Comparison of ENCODE assay signal across 11 mouse cellular contexts in the genomic region with DNA sequence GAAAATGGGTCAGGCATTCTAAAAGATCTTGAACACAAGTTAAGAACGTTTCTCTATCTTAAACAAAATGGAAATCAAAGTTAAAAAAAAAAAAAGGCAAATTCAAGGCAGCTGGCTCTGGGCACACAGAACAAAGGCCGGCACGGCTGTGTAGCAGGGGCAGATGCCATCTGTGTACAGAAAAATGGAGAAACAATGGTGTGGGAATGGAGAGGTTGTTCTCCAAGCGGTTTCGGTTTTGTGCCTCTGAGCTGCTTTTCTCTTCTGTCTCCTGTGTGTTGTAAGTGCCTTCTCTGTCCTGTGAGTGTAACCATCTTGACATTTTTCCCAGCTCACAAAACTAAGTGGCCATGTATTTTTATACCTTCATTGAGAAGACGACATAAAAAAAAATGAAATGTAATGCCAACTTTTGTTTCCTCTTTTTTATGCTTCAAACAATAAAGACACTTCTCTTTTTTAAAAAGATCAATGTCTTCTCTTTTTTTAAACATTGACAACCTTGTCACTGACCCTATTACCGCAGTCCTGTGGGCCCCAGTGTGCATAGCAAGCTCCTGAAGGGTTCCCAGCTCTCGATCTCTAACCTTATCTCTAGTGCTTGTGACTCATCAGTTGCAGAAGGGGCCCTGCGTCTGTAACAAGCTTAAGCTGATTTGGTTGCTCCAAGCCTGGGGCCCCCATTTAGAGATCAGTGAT.
DNase-seq lines count a peak whose midpoint lies in the region; ATAC-seq and TF ChIP-seq lines count a peak whose summit lies in the region.
"Had no signal": no experiment of that assay in that cellular context is flagged by ENCODE, and none has a peak within 500 bp of the region (broad histone marks: within the 10 kb centered on the region; RNA-seq: fewer than 3 reads in every experiment).

No protein-coding gene starts in this region.

- no peaks in the 10 kb centered on the region for H3K27me3 ChIP-seq in neural tube, embryonic 11.5 days (ENCODE audit: control insufficient read depth, insufficient read depth, low read length)
- no peaks in the 10 kb centered on the region for H3K27me3 ChIP-seq in neural tube, embryonic 15.5 days (replicated peaks)
- H3K27me3 ChIP-seq in forebrain, embryonic 13.5 days: no peaks in the 10 kb centered on the region
- no peaks in the 10 kb centered on the region for H3K27me3 ChIP-seq in liver, embryonic 14.5 days (ENCODE audit: control insufficient read depth, insufficient read depth, low read length)
- no peaks in the 10 kb centered on the region for H3K27me3 ChIP-seq in splenic B cell, adult 2 months (ENCODE audit: control insufficient read depth, insufficient read depth, low read length, poor library complexity, severe bottlenecking)

- H3K4me2 ChIP-seq in neural tube, embryonic 11.5 days (ENCODE audit: low read depth): no peak overlapping the region
- no peak overlapping the region for H3K4me2 ChIP-seq in neural tube, embryonic 15.5 days
- no peak overlapping the region for H3K4me2 ChIP-seq in forebrain, embryonic 13.5 days
- H3K4me2 ChIP-seq in liver, embryonic 14.5 days (ENCODE audit: low read depth): no peak overlapping the region
- H3K4me2 ChIP-seq: heart, embryonic 11.5 days had no signal

- no peak for DNase-seq in neural tube, embryonic 11.5 days (ENCODE audit: low spot score)
- peak in 2 of 3 experiments; percentile 29 to 30 for DNase-seq in liver, embryonic 14.5 days (ENCODE audit: low read depth in 3 of 3, low spot score in 3 of 3)
- DNase-seq in splenic B cell, adult 2 months (ENCODE audit: low read depth, low spot score): peak; percentile 59
- DNase-seq in adrenal gland, postnatal 14 days: no peak
- DNase-seq in heart, postnatal 4 days: no peak
- DNase-seq: adrenal gland, adult 2 months; kidney, postnatal 10 days had no signal

- H3K4me1 ChIP-seq in neural tube, embryonic 11.5 days (ENCODE audit: control insufficient read depth, insufficient read depth, low read length): peaks cover 2% of the 10 kb centered on the region; the same call in 1 of the 2 replicates
- peaks cover 11% of the 10 kb centered on the region for H3K4me1 ChIP-seq in neural tube, embryonic 15.5 days
- peaks cover 22% of the 10 kb centered on the region for H3K4me1 ChIP-seq in forebrain, embryonic 13.5 days
- peaks cover 0 to 21% of the 10 kb centered on the region in 2 experiments; a peak in 3 of 4 replicates for H3K4me1 ChIP-seq in liver, embryonic 14.5 days (replicated peaks; ENCODE audit: control insufficient read depth in 2 of 2, insufficient read depth in 2 of 2, low read length in 1 of 2)

- H3K9ac ChIP-seq in neural tube, embryonic 11.5 days (ENCODE audit: low read length): no peak overlapping the region
- H3K9ac ChIP-seq in neural tube, embryonic 15.5 days (replicated peaks): no peak overlapping the region
- no peak overlapping the region for H3K9ac ChIP-seq in forebrain, embryonic 13.5 days
- no peak overlapping the region for H3K9ac ChIP-seq in liver, embryonic 14.5 days (replicated peaks)

- no peaks in the 10 kb centered on the region for H3K9me3 ChIP-seq in neural tube, embryonic 11.5 days (ENCODE audit: control insufficient read depth, low read length)
- H3K9me3 ChIP-seq in neural tube, embryonic 15.5 days (replicated peaks): no peaks in the 10 kb centered on the region
- H3K9me3 ChIP-seq in forebrain, embryonic 13.5 days (replicated peaks): no peaks in the 10 kb centered on the region
- no peaks in the 10 kb centered on the region for H3K9me3 ChIP-seq in liver, embryonic 14.5 days (ENCODE audit: control insufficient read depth, low read length)

- TF ChIP-seq EP300 in liver, embryonic 14.5 days (IDR thresholded peaks at IDR 0.05; ENCODE audit: low read depth): no peak

- ATAC-seq in neural tube, embryonic 11.5 days (ENCODE audit: insufficient read depth, low FRiP score, low TSS enrichment): peak; percentile 65; the same call in 1 of the 2 replicates
- no peak for ATAC-seq in neural tube, embryonic 15.5 days (ENCODE audit: low FRiP score)
- ATAC-seq in forebrain, embryonic 13.5 days: peak; percentile 69; the same call in 1 of the 2 replicates
- peak; percentile 85 for ATAC-seq in liver, embryonic 14.5 days (ENCODE audit: insufficient read depth)
- no peak for ATAC-seq in cerebellum, adult (ENCODE audit: insufficient number of reproducible peaks, low FRiP score, low TSS enrichment)

- TF ChIP-seq CTCF in liver, embryonic 14.5 days (IDR thresholded peaks at IDR 0.05; ENCODE audit: low read depth): no peak

- WGBS in neural tube, embryonic 11.5 days: 72% methylated on average over 9 of the region's 9 CpGs
- WGBS in neural tube, embryonic 15.5 days: 46% methylated on average over 9 of the region's 9 CpGs
- WGBS in forebrain, embryonic 13.5 days: 48% methylated on average over 9 of the region's 9 CpGs
- WGBS in liver, embryonic 14.5 days (ENCODE audit: insufficient replicate concordance): 41% methylated on average over 9 of the region's 9 CpGs

- H3K36me3 ChIP-seq in neural tube, embryonic 11.5 days (ENCODE audit: control insufficient read depth, insufficient read depth, low read length): no peaks in the 10 kb centered on the region
- H3K36me3 ChIP-seq in neural tube, embryonic 15.5 days: no peaks in the 10 kb centered on the region
- peaks cover 11% of the 10 kb centered on the region for H3K36me3 ChIP-seq in forebrain, embryonic 13.5 days (ENCODE audit: poor library complexity, severe bottlenecking)
- no peaks in the 10 kb centered on the region for H3K36me3 ChIP-seq in liver, embryonic 14.5 days (replicated peaks; ENCODE audit: control insufficient read depth, insufficient read depth, low read depth)
- no peaks in the 10 kb centered on the region for H3K36me3 ChIP-seq in splenic B cell, adult 2 months (ENCODE audit: control insufficient read depth, insufficient read depth, low read length, poor library complexity, severe bottlenecking)

- H3K27ac ChIP-seq in neural tube, embryonic 11.5 days (ENCODE audit: low read depth, low read length): no peak overlapping the region
- no peak overlapping the region for H3K27ac ChIP-seq in neural tube, embryonic 15.5 days (replicated peaks)
- no peak overlapping the region for H3K27ac ChIP-seq in forebrain, embryonic 13.5 days
- no peak overlapping the region for H3K27ac ChIP-seq in liver, embryonic 14.5 days

- no peak overlapping the region for H3K4me3 ChIP-seq in neural tube, embryonic 11.5 days (ENCODE audit: low read depth, low read length)
- H3K4me3 ChIP-seq in neural tube, embryonic 15.5 days (replicated peaks): no peak overlapping the region
- H3K4me3 ChIP-seq in forebrain, embryonic 13.5 days: no peak overlapping the region
- H3K4me3 ChIP-seq in liver, embryonic 14.5 days (ENCODE audit: insufficient read depth in 1 of 2, low read depth in 2 of 2, low read length in 2 of 2): no peak overlapping the region

Comparison
In these comparisons a context has a peak if more than half of its experiments do, and no peak if none do; other contexts are left out.
1. ATAC-seq: peak in neural tube, embryonic 11.5 days (single experiment), forebrain, embryonic 13.5 days (single experiment) and liver, embryonic 14.5 days (single experiment); none in neural tube, embryonic 15.5 days (single experiment) and cerebellum, adult (single experiment).
2. DNase-seq: peak in liver, embryonic 14.5 days (2 of 3) and splenic B cell, adult 2 months (single experiment); none in neural tube, embryonic 11.5 days (single experiment), adrenal gland, postnatal 14 days (single experiment) and heart, postnatal 4 days (single experiment).